ENCODE assay signal across 7 mouse cellular contexts in genomic region chr14:75753991-75754817, GRCm38 (mm10). TPM values are rescaled to one million over a fixed set of nuclear protein-coding genes. Genes with fewer than 3 reads are reported as not detected.
A peak's percentile ranks its signal among the peaks of the same experiment; 100 is the strongest.
DNase-seq lines count a peak whose midpoint lies in the region; ATAC-seq lines count a peak whose summit lies in the region.

Gene Cog3, minus strand, starts transcription at chr14:75754517.

- H3K27ac ChIP-seq in embryonic facial prominence, embryonic 11.5 days (replicated peaks; ENCODE audit: low read depth, low read length), result peak within 1 kb of the TSS; percentile 76
- H3K27ac ChIP-seq in limb, embryonic 10.5 days, result peak within 1 kb of the TSS; percentile 88
- H3K27ac ChIP-seq in midbrain, embryonic 13.5 days, result peak within 1 kb of the TSS; percentile 87

- peak within 1 kb of the TSS; percentile 89 for H3K4me2 ChIP-seq in embryonic facial prominence, embryonic 11.5 days (ENCODE audit: low read depth, low read length)
- H3K4me2 ChIP-seq in midbrain, embryonic 13.5 days (replicated peaks), result peak within 1 kb of the TSS; percentile 94

- WGBS in embryonic facial prominence, embryonic 11.5 days, result under 1% methylated on average over 69 of the region's 78 CpGs
- WGBS in limb, embryonic 10.5 days, result under 1% methylated on average over 77 of the region's 78 CpGs
- under 1% methylated on average over 78 of the region's 78 CpGs for WGBS in midbrain, embryonic 13.5 days

- H3K9me3 ChIP-seq in embryonic facial prominence, embryonic 11.5 days (replicated peaks; ENCODE audit: control insufficient read depth, low read length), result no peaks in the 10 kb centered on the region
- H3K9me3 ChIP-seq in limb, embryonic 10.5 days (replicated peaks), result no peaks in the 10 kb centered on the region
- H3K9me3 ChIP-seq in midbrain, embryonic 13.5 days, result no peaks in the 10 kb centered on the region

- peak; percentile 99 for DNase-seq in adrenal gland, postnatal 14 days
- peak; percentile 95 for DNase-seq in embryonic facial prominence, embryonic 11.5 days (ENCODE audit: low spot score)
- peak; percentile 96 for DNase-seq in kidney, adult 11 months
- peak; percentile 95 for DNase-seq in limb, embryonic 10.5 days (ENCODE audit: low spot score)
- peak; percentile 94 for DNase-seq in spleen, adult 12 weeks (ENCODE audit: low spot score)

- H3K27me3 ChIP-seq in embryonic facial prominence, embryonic 11.5 days (ENCODE audit: control insufficient read depth, insufficient read depth, low read length), result no peaks in the 10 kb centered on the region
- H3K27me3 ChIP-seq in limb, embryonic 10.5 days (ENCODE audit: low read depth, poor library complexity, severe bottlenecking), result peaks cover 8% of the 10 kb centered on the region; the same call in 1 of the 2 replicates
- peaks cover 7% of the 10 kb centered on the region; the same call in 1 of the 2 replicates for H3K27me3 ChIP-seq in midbrain, embryonic 13.5 days

- no peaks in the 10 kb centered on the region for H3K4me1 ChIP-seq in embryonic facial prominence, embryonic 11.5 days (ENCODE audit: control insufficient read depth, insufficient read depth, low read length)
- peaks cover 19% of the 10 kb centered on the region for H3K4me1 ChIP-seq in limb, embryonic 10.5 days
- peaks cover 36% of the 10 kb centered on the region for H3K4me1 ChIP-seq in midbrain, embryonic 13.5 days (replicated peaks)

- H3K4me3 ChIP-seq in embryonic facial prominence, embryonic 11.5 days (ENCODE audit: low read depth, low read length), result peak within 1 kb of the TSS; percentile 96
- peak within 1 kb of the TSS; percentile 100 for H3K4me3 ChIP-seq in limb, embryonic 10.5 days
- H3K4me3 ChIP-seq in midbrain, embryonic 13.5 days (replicated peaks), result peak within 1 kb of the TSS; percentile 98

- no peaks in the 10 kb centered on the region for H3K36me3 ChIP-seq in embryonic facial prominence, embryonic 11.5 days (replicated peaks; ENCODE audit: control insufficient read depth, insufficient read depth, low read depth, low read length)
- peaks cover 2% of the 10 kb centered on the region; the same call in 1 of the 2 replicates for H3K36me3 ChIP-seq in limb, embryonic 10.5 days
- H3K36me3 ChIP-seq in midbrain, embryonic 13.5 days, result no peaks in the 10 kb centered on the region

- H3K9ac ChIP-seq in embryonic facial prominence, embryonic 11.5 days (replicated peaks; ENCODE audit: low read length), result peak within 1 kb of the TSS; percentile 88
- peak within 1 kb of the TSS; percentile 95 for H3K9ac ChIP-seq in midbrain, embryonic 13.5 days (replicated peaks)

- peak; percentile 98 for ATAC-seq in embryonic facial prominence, embryonic 11.5 days (replicated peaks; ENCODE audit: insufficient number of reproducible peaks, low FRiP score, low TSS enrichment, low read depth)
- peak; percentile 93 for ATAC-seq in granulocyte monocyte progenitor cell, adult 5-6 weeks (replicated peaks; ENCODE audit: poor library complexity, severe bottlenecking)
- ATAC-seq in midbrain, embryonic 13.5 days, result peak; percentile 99

RNA-seq across cellular contexts. Expression of gene Cog3, which starts in this region (rescaled TPM):
- total RNA-seq in adrenal gland, postnatal 14 days (2021), result 22.2 and 24.9 TPM in 2 replicates
- polyA plus RNA-seq in embryonic facial prominence, embryonic 11.5 days (2014; fragmentation: Nextera tagmentation; extraction: Ambion mirVana), result 26.5 and 27.2 TPM in 2 replicates
- 17.4 and 21.1 TPM in 2 replicates for total RNA-seq in granulocyte monocyte progenitor cell, adult 5-6 weeks (2014; fragmentation: Nextera tagmentation)
- total RNA-seq in granulocyte monocyte progenitor cell, adult 5-6 weeks (2017), result 26.1 and 30.3 TPM in 2 replicates
- polyA plus RNA-seq in limb, embryonic 10.5 days (2016; fragmentation: Nextera tagmentation; extraction: Ambion mirVana), result 19.0 and 22.5 TPM in 2 replicates
- polyA plus RNA-seq in midbrain, embryonic 13.5 days (2015; fragmentation: Nextera tagmentation; extraction: Ambion mirVana), result 20.5 and 21.4 TPM in 2 replicates

Comparison
In these comparisons a context has a peak if more than half of its experiments do, and no peak if none do; other contexts are left out.
1. Peak in every context shown above with its lines: DNase-seq, ATAC-seq, H3K4me3 ChIP-seq and H3K27ac ChIP-seq.